Mouse (Mus musculus) frontal cortex, postnatal 10 days (tissue): Measurements from ENCODE around the gene Olfr218.
"Not testable (repeated sequence)": the region's sequence is repeated elsewhere in the genome, so short reads cannot be mapped to it uniquely, and the experiment has no call there.

ENCODE experiments used
- DNase-seq, 2 experiments: peaks; one replicate each; pipeline ENCODE4 v3.0.0; 2022; ENCODE audit warnings: low spot score in 2 of 2, mixed read lengths in 1 of 2

Gene Olfr218

GRCm38 (mm10) chr1:173197508-173197907, at the start of gene Olfr218:
Gene Olfr218 (plus strand): TSS chr1:173197808.
- no peak for DNase-seq

- DNase-seq: no peak
Measured at GRCm38 (mm10) chr1:173174154-173174842, 23.3 kb upstream of the Olfr218 start.

- DNase-seq: no peak
Measured at GRCm38 (mm10) chr1:173190540-173190939, 7.1 kb upstream of the Olfr218 start, which contains the start of gene Olfr1406. Gene Olfr1406 (minus strand): TSS chr1:173190640.

- no peak for DNase-seq
Measured at GRCm38 (mm10) chr1:173192059-173192458, 5.5 kb upstream of the Olfr218 start.

- no peak for DNase-seq
Measured at GRCm38 (mm10) chr1:173196359-173196758, 1.2 kb upstream of the Olfr218 start.

GRCm38 (mm10) chr1:173212092-173212491, 14.5 kb downstream of the Olfr218 start, which contains the start of gene Olfr1404:
Gene Olfr1404 (plus strand): TSS chr1:173212392.
- no peak for DNase-seq

- no peak for DNase-seq
Measured at GRCm38 (mm10) chr1:173216481-173216880, 18.9 kb downstream of the Olfr218 start.

GRCm38 (mm10) chr1:173227081-173227480, 29.5 kb downstream of the Olfr218 start, which contains the start of gene Fcer1a:
Gene Fcer1a (minus strand): TSS chr1:173227214.
- no peak for DNase-seq

- DNase-seq: not testable (repeated sequence)
Measured at GRCm38 (mm10) chr1:173237004-173237403, 39.4 kb downstream of the Olfr218 start.

GRCm38 (mm10) chr1:173249888-173250287, 52.3 kb downstream of the Olfr218 start:
- DNase-seq: no peak
